Mouse (Mus musculus) layer of hippocampus, postnatal 36 days (tissue): ENCODE data around the gene Il15ra. TPM values are rescaled to one million over a fixed set of nuclear protein-coding genes. Genes with fewer than 3 reads are reported as not detected.
"Not testable (repeated sequence)": the region's sequence is repeated elsewhere in the genome, so short reads cannot be mapped to it uniquely, and the experiment has no call there.

ENCODE experiments used
- DNase-seq, 2 experiments: peaks; one replicate each; pipeline ENCODE4 v3.0.0; 2022
- total RNA-seq, 2 experiments: library from RNA; stranded (reverse); gene quantifications; 2 replicates each; pipeline ENCODE4 v1.2.3; 2021

Il15ra gene
- total RNA-seq, 2 experiments from 2014 or later: 5.3 to 8.4 TPM

GRCm38 (mm10) chr2:11710101-11710500, 5.0 kb downstream of the Il15ra start:
- not testable (repeated sequence) for DNase-seq

- no peak for DNase-seq
These were observed 7.4 kb downstream of the Il15ra start for GRCm38 (mm10) chr2:11712483-11712990.

DNA sequence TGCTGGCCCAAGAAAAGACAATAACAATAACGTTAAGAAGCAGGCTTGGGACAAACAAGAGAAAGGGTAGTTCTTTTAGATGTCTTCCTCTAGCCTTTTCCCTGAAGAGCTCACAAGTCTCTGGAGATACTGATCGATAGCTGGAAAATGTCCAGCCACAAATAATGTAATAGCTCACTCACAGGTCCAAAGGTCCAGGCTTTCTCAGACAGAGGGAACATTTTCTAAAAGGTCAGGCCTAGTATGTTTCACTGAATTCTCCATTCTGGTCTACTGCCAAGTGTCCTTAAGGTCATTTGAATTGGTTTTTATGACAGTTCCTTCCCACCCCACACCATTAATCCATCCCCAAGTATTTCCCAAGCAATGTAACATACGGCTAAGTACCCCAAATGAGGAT, 7.9 kb downstream of the Il15ra start:
- DNase-seq: no peak

- peak; percentile 3 to 16 for DNase-seq
These were observed 9.4 kb downstream of the Il15ra start for GRCm38 (mm10) chr2:11714535-11714934.

- DNase-seq: no peak
These were observed 13.5 kb downstream of the Il15ra start for GRCm38 (mm10) chr2:11718573-11718972.

GRCm38 (mm10) chr2:11722564-11722963, 17.5 kb downstream of the Il15ra start:
- no peak for DNase-seq

DNA sequence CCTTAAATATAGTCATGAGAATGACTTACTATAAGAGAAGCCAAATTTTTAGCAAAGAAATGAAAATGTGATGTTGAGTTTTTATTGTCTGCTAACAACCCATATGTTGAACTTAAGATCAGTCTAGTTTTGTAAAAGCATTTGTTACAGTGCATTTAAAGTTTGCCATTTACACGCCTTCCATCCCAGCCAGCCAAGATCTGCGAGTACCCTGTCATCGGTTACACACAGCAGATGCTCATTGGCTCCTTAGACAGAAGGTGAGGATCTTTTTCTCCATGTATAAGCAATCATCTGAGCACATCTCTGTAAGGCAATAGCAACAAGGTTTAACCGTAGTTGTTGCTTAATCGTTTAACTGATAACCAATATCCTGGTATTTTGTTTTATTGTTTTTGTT, 22.5 kb downstream of the Il15ra start:
- no peak for DNase-seq

GRCm38 (mm10) chr2:11729091-11729490, 24.0 kb downstream of the Il15ra start:
- no peak for DNase-seq

GRCm38 (mm10) chr2:11732978-11733377, 27.9 kb downstream of the Il15ra start:
- no peak for DNase-seq

DNA sequence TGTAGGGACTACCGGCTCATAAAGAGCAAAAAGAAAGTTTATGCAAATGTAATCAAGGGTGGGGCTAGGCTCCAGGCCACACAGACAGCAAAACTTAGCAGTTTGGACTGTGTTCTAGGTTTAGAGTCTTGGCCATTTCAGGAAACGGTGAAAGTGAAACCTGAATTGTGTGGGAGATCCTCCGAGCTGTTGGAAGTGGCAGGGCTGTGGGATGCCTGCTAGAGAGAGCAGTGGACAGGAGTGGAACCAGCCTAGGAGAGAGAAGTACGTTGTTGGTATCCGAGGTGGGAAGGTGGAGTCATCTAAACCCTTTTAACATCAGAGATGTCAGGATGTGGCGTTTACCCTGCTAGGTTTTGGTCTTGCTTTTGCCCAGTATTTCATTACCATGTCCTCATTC, 30.8 kb downstream of the Il15ra start:
- no peak for DNase-seq

GRCm38 (mm10) chr2:11738794-11739193, 33.7 kb downstream of the Il15ra start:
- no peak for DNase-seq

GRCm38 (mm10) chr2:11739516-11740051, 34.5 kb downstream of the Il15ra start:
- no peak for DNase-seq

DNA sequence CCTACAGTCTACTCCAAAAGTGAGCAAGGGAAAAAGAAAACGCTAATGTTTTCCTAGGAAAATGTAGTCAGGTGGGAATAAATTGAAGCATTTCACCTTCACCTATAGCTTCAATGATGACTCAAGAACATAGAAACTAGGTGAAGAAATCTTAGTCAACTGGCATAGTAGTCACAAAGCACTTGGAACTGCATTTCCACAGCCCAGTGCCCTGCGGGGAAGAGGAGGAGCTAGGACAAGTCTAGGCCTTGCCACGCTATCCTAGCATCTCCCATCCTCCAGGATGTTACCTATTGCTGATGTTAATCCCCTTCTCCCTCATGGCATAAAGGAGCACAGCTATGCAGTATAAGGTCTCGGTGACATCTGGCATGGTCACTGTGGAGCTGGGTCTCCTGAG, 57.5 kb downstream of the Il15ra start:
- no peak for DNase-seq

- DNase-seq: peak; percentile 61 to 69
These were observed 60.6 kb downstream of the Il15ra start for GRCm38 (mm10) chr2:11765694-11766093.

- DNase-seq: no peak
These were observed 61.5 kb downstream of the Il15ra start for GRCm38 (mm10) chr2:11766485-11767160.

- peak in 1 of 2 experiments; percentile 6 for DNase-seq
These were observed 62.1 kb downstream of the Il15ra start for GRCm38 (mm10) chr2:11767161-11767545.

DNA sequence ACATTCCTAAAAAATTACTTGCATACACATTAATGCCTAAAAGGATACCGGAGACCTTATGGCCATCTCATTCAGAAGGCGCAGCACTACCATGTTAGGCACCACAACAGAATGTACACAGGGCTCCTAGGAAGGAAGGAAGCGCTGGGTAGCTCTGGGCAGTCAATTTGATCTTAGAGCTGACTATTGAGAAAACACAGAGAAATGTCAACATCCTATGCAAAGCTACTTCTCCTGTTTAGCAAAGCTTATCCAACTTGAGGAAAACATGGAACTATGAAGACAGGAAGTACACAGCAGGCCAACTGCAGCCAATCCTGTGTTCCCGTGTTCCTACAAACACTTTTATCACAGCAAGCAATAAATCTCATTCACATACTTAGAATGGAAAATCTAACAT, 66.6 kb downstream of the Il15ra start:
- no peak for DNase-seq

DNA sequence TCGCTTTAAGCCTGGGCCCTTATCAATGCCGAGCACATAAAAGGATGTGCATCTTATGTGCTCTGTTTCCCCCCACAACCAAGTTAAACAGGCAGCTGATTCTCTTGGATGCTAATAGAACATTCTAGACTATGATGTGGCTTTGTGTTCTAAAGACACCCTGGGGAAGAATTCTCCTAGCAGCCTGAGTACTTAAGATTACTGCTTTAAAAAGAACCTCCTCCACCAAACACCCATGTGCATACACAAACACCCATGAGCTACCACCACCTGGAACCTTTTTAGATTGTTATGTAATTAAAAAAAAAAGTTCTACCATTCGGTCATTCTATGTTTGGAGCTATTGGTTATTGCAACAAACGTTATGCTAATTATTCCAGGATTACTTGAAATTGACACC, 67.3 kb downstream of the Il15ra start:
- DNase-seq: no peak

DNA sequence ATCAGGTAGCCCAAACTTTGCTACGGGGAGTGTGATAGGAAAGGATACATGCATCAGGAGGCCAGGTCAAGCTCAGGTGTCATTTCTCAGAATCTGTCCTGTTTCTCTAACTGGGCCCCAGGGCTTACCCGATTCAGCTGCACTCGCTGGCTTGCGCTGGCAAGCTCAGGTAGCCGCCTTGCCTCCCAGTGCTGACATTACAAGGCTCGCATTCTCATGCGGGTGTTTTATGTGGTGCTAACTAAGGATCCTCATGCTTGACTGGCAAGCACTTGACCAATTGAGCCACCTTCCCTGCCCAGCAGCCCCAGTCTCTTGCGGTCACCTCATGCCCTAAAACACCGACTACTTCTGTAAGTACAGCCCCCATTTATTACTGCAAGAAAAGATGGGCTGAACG, 69.3 kb downstream of the Il15ra start:
- DNase-seq: no peak

DNA sequence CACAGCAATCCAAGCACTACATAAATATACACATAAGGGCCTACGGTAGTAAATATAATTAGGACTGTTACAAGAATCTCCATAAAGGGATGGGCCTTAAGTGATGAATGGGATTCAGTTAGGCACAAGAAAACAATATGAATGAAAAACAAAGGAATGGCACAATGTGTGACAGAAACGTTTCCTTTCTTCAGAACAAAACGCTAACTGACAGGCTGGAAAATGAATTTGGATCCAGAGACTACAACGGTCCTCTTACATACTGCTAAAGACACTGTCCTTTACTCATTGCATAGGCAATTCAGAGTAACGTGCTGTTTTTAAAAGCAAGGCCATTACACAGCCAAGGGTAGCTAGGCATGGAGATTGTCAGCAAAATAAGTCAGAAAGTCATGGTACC, 70.0 kb downstream of the Il15ra start:
- DNase-seq: no peak

DNA sequence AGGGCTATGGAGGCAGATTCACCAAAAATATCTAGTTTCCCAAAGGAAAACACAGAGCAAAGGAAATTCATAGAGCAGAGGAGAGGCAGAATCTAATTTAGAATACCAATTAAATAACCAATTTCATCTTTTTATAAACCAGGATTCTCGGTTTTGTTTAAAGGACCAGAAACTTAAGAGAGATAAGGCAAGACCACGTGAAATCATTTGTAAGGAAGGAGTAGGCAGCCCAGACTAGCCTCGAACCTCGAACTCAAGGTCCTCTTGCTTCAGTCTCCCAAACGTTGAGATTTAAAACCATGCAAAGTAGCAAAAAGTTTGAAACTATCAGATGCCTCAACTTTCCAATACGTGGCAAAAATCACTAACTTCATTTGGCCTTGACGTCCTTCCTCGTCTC, 71.3 kb downstream of the Il15ra start:
- DNase-seq: no peak

GRCm38 (mm10) chr2:11777091-11778068, 72.3 kb downstream of the Il15ra start, which contains the start of the genes Fbh1 and Ankrd16:
Gene Fbh1 (minus strand): TSS chr2:11777582.
Gene Ankrd16 (plus strand): TSS chr2:11777876.
- peak; percentile 100 for DNase-seq
